Mouse (Mus musculus) forebrain, embryonic 13.5 days (tissue): Measurements from ENCODE around the gene Tbl1xr1. TPM values are rescaled to one million over a fixed set of nuclear protein-coding genes. Genes with fewer than 3 reads are reported as not detected.

Experiments used
- ATAC-seq: fragments of 200-750 bp; cut with Nextera tagmentation; 2 replicates; pipeline ENCODE4 v1.8.0; 2017
- H3K27ac ChIP-seq: fragments of 300-500 bp; sonication (generic); 2 replicates; pipeline ENCODE4 v1.5.1; 2015; ENCODE audit warnings: inconsistent platforms, mild to moderate bottlenecking, moderate library complexity
- H3K27me3 ChIP-seq: fragments of 300-500 bp; sonication (generic); 2 replicates; pipeline ENCODE4 v1.6.1; 2015; ENCODE audit warnings: mild to moderate bottlenecking, inconsistent platforms
- H3K36me3 ChIP-seq: fragments of 300-500 bp; sonication (generic); 2 replicates; pipeline ENCODE4 v1.6.1; 2015; ENCODE audit warnings: mild to moderate bottlenecking, inconsistent platforms; ENCODE audit not compliant: poor library complexity, severe bottlenecking
- H3K4me1 ChIP-seq: fragments of 300-500 bp; sonication (generic); 2 replicates; pipeline ENCODE4 v1.6.1; 2015; ENCODE audit warnings: inconsistent platforms
- H3K4me2 ChIP-seq: fragments of 300-500 bp; sonication (generic); 2 replicates; pipeline ENCODE4 v1.6.1; 2015; ENCODE audit warnings: inconsistent platforms, mild to moderate bottlenecking, moderate library complexity
- H3K4me3 ChIP-seq: fragments of 300-500 bp; sonication (generic); 2 replicates; pipeline ENCODE4 v1.5.1; 2015; ENCODE audit warnings: mild to moderate bottlenecking, inconsistent platforms
- H3K9ac ChIP-seq: fragments of 300-500 bp; sonication (generic); 2 replicates; pipeline ENCODE4 v1.6.1; 2015; ENCODE audit warnings: mild to moderate bottlenecking, inconsistent platforms
- H3K9me3 ChIP-seq: fragments of 300-500 bp; sonication (generic); replicated peaks from 2 replicates; pipeline ENCODE4 v1.6.1; 2016; ENCODE audit warnings: inconsistent platforms
- WGBS: fragments of 180-500 bp; shearing (Covaris S2); methylation state at CpG from one replicate; pipeline ENCODE4 v1.1.7; 2015; 5-methylcytosine and 5-hydroxymethylcytosine counted together
- polyA plus RNA-seq: library from polyadenylated mRNA; unstranded; fragments of >200 nt; fragmentation: Nextera tagmentation; extraction: Ambion mirVana; gene quantifications from 2 replicates; pipeline ENCODE4 v1.2.1, GENCODE M21; 2015

The Tbl1xr1 gene
- polyA plus RNA-seq, 1 experiment from 2014 or later: 18.0 TPM

GRCm38 (mm10) chr3:22190498-22190897 is 114.0 kb downstream of the Tbl1xr1 start:
- peaks cover 27% of the 10 kb centered on the region for H3K36me3 ChIP-seq
- no peak overlapping the region for H3K9ac ChIP-seq
- no peak overlapping the region for H3K4me2 ChIP-seq
- no peak overlapping the region for H3K27ac ChIP-seq
- H3K9me3 ChIP-seq: no peaks in the 10 kb centered on the region
- peak; percentile 74 for ATAC-seq
- no peaks in the 10 kb centered on the region for H3K27me3 ChIP-seq
- no peaks in the 10 kb centered on the region for H3K4me1 ChIP-seq
- no peak overlapping the region for H3K4me3 ChIP-seq

GRCm38 (mm10) chr3:22192931-22193330 is 116.5 kb downstream of the Tbl1xr1 start:
- Histone ChIP-seq H3K9me3 (no peaks in the 10 kb centered on the region), H3K27ac (no peak overlapping the region), H3K4me1 (no peaks in the 10 kb centered on the region), H3K4me2 (no peak overlapping the region), H3K4me3 (no peak overlapping the region), H3K36me3 (peaks cover 40% of the 10 kb centered on the region), H3K9ac (no peak overlapping the region), H3K27me3 (no peaks in the 10 kb centered on the region)
- no peak for ATAC-seq
- WGBS: 92% methylated on average over 5 of the region's 5 CpGs

- no peak for ATAC-seq
- H3K4me3 ChIP-seq: no peak overlapping the region
- 93% methylated on average over 7 of the region's 7 CpGs for whole genome bisulfite sequencing
Observed at GRCm38 (mm10) chr3:22194185-22194856, 117.9 kb downstream of the Tbl1xr1 start.

DNA sequence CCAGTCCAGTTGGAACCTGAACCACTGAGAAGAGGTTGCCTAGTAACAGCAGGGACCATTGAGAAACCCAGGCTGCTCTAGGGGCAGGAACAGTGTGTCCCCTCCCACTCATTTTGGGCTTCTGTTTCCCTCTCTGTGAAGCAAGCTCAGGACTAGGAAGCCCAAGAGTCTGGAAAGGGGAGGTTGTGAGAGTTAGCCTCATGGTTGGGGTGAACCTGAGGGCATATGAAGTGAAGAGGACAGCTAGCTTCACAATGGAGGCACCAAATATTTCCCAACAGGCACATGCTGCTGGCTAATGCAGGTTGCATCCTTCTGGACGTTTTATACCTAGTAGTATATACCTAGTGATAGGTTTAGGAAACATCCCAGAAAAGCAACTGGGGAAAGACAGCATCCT is 122.3 kb downstream of the Tbl1xr1 start:
- Histone ChIP-seq H3K27ac (no peak overlapping the region), H3K4me3 (no peak overlapping the region), H3K9me3 (no peaks in the 10 kb centered on the region), H3K27me3 (no peaks in the 10 kb centered on the region), H3K4me2 (no peak overlapping the region), H3K4me1 (no peaks in the 10 kb centered on the region), H3K36me3 (peaks cover 46% of the 10 kb centered on the region), H3K9ac (no peak overlapping the region)
- WGBS: 85% methylated on average over 1 of the region's 1 CpGs
- ATAC-seq: no peak

More at GRCm38 (mm10) chr3:22194185-22194856, 117.9 kb downstream of the Tbl1xr1 start:
- Histone ChIP-seq H3K4me1 (no peaks in the 10 kb centered on the region), H3K9ac (no peak overlapping the region), H3K27ac (no peak overlapping the region), H3K9me3 (no peaks in the 10 kb centered on the region), H3K27me3 (no peaks in the 10 kb centered on the region), H3K4me2 (no peak overlapping the region), H3K36me3 (peaks cover 51% of the 10 kb centered on the region)

GRCm38 (mm10) chr3:22204186-22204585 is 127.7 kb downstream of the Tbl1xr1 start:
- Histone ChIP-seq H3K36me3 (peaks cover 20% of the 10 kb centered on the region), H3K27ac (no peak overlapping the region), H3K9me3 (no peaks in the 10 kb centered on the region), H3K4me1 (no peaks in the 10 kb centered on the region), H3K4me3 (no peak overlapping the region), H3K9ac (no peak overlapping the region), H3K27me3 (no peaks in the 10 kb centered on the region), H3K4me2 (no peak overlapping the region)
- WGBS: 91% methylated on average over 3 of the region's 3 CpGs
- ATAC-seq: no peak

DNA sequence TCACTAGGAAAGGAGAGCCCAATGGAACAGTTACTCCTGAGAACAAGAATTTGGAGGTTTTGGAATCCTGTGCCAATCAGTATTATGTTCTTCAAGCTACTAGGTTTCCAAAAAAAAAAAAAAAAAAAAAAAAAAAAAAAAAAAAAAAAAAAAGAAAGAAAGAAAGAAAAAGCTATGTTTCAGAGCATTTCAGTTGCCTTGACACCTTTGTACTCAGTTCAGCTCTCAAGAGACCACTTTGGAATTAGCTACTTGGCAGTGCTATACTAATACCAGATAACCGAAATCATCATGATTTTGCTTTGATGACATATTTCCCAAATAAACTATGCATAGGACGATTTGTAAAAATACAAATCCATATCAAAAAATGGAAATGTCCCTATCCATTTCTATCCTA is 145.1 kb downstream of the Tbl1xr1 start:
- no peaks in the 10 kb centered on the region for H3K9me3 ChIP-seq
- no peak for ATAC-seq
- WGBS: 79% methylated on average over 2 of the region's 2 CpGs

GRCm38 (mm10) chr3:22222351-22222750 is 145.9 kb downstream of the Tbl1xr1 start:
- ATAC-seq: no peak
- 44% methylated on average over 12 of the region's 12 CpGs for WGBS
- no peak overlapping the region for H3K4me2 ChIP-seq

More for the DNA sequence above, 145.1 kb downstream of the Tbl1xr1 start:
- Histone ChIP-seq H3K4me3 (no peak overlapping the region), H3K4me1 (no peaks in the 10 kb centered on the region), H3K4me2 (no peak overlapping the region), H3K9ac (no peak overlapping the region), H3K27ac (no peak overlapping the region), H3K27me3 (no peaks in the 10 kb centered on the region), H3K36me3 (peaks cover 3% of the 10 kb centered on the region; the same call in 1 of the 2 replicates)

GRCm38 (mm10) chr3:22223023-22223422 is 146.6 kb downstream of the Tbl1xr1 start:
- 87% methylated on average over 5 of the region's 5 CpGs for WGBS
- no peak overlapping the region for H3K4me2 ChIP-seq
- H3K9me3 ChIP-seq: no peaks in the 10 kb centered on the region
- no peak for ATAC-seq
- H3K27ac ChIP-seq: no peak overlapping the region
- H3K4me3 ChIP-seq: no peak overlapping the region
- no peaks in the 10 kb centered on the region for H3K27me3 ChIP-seq
- peaks cover 3% of the 10 kb centered on the region; the same call in 1 of the 2 replicates for H3K36me3 ChIP-seq
- H3K4me1 ChIP-seq: no peaks in the 10 kb centered on the region
- no peak overlapping the region for H3K9ac ChIP-seq

More at GRCm38 (mm10) chr3:22222351-22222750, 145.9 kb downstream of the Tbl1xr1 start:
- Histone ChIP-seq H3K36me3 (peaks cover 3% of the 10 kb centered on the region; the same call in 1 of the 2 replicates), H3K27ac (no peak overlapping the region), H3K4me3 (no peak overlapping the region), H3K9me3 (no peaks in the 10 kb centered on the region), H3K4me1 (no peaks in the 10 kb centered on the region), H3K9ac (no peak overlapping the region), H3K27me3 (no peaks in the 10 kb centered on the region)

- no peak overlapping the region for H3K27ac ChIP-seq
- no peak for ATAC-seq
- no peaks in the 10 kb centered on the region for H3K36me3 ChIP-seq
- no peaks in the 10 kb centered on the region for H3K27me3 ChIP-seq
- peaks cover 5% of the 10 kb centered on the region; the same call in 1 of the 2 replicates for H3K4me1 ChIP-seq
- H3K9me3 ChIP-seq: no peaks in the 10 kb centered on the region
- H3K4me3 ChIP-seq: no peak overlapping the region
- no peak overlapping the region for H3K4me2 ChIP-seq
- 87% methylated on average over 3 of the region's 3 CpGs for WGBS
- no peak overlapping the region for H3K9ac ChIP-seq
Observed at GRCm38 (mm10) chr3:22228052-22228451, 151.6 kb downstream of the Tbl1xr1 start.

- 81% methylated on average over 3 of the region's 3 CpGs for WGBS
- H3K36me3 ChIP-seq: no peaks in the 10 kb centered on the region
- ATAC-seq: no peak
Observed at GRCm38 (mm10) chr3:22230635-22231034, 154.2 kb downstream of the Tbl1xr1 start.

GRCm38 (mm10) chr3:22238106-22238900 is 161.9 kb downstream of the Tbl1xr1 start:
- H3K4me3 ChIP-seq: no peak overlapping the region
- no peaks in the 10 kb centered on the region for H3K36me3 ChIP-seq
- H3K9ac ChIP-seq: no peak overlapping the region
- no peak for ATAC-seq
- H3K27me3 ChIP-seq: no peaks in the 10 kb centered on the region
- 95% methylated on average over 16 of the region's 16 CpGs for WGBS
- H3K4me2 ChIP-seq: no peak overlapping the region
- H3K27ac ChIP-seq: no peak overlapping the region
- peaks cover 6% of the 10 kb centered on the region for H3K9me3 ChIP-seq
- no peaks in the 10 kb centered on the region for H3K4me1 ChIP-seq

More at GRCm38 (mm10) chr3:22230635-22231034, 154.2 kb downstream of the Tbl1xr1 start:
- peaks cover 5% of the 10 kb centered on the region; the same call in 1 of the 2 replicates for H3K4me1 ChIP-seq
- no peak overlapping the region for H3K4me2 ChIP-seq
- no peak overlapping the region for H3K9ac ChIP-seq
- H3K27ac ChIP-seq: no peak overlapping the region
- H3K4me3 ChIP-seq: no peak overlapping the region
- H3K27me3 ChIP-seq: no peaks in the 10 kb centered on the region
- no peaks in the 10 kb centered on the region for H3K9me3 ChIP-seq
